In genomic region chr13:93381301-93381700, GRCm38 (mm10) we compare ENCODE assay signal across 1 mouse cellular context.
TF ChIP-seq lines count a peak whose summit lies in the region.

No protein-coding gene starts in this region.

TF ChIP-seq in MEL, 35 proteins besides CTCF, POLR2A, EP300 and RAD21 (continued from another document):
- no peak for TF ChIP-seq SMC3 (IDR thresholded peaks at IDR 0.05; ENCODE audit: low read depth, low read length)
TF ChIP-seq in MEL: peak in this region for 10.
